Comparison of ENCODE assay signal across 14 mouse cellular contexts in the genomic region with DNA sequence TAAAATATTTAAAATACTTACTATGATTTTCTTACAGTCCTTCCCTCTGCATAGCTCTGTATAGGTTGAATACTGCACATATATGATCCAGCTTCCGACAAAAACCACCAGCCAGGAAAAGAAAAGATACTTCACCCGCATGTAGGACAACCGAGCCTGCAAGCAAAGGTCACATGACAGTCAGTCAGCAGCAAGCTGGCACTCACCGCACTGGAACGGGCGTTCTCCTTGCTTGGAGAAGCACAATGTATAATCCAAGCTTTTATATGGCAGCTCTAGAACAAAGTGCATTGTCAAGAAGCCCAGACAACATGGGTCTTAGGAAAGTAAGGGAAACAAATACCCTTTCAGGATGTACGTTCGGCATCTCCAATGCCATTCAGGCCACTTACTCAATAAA. TPM values are rescaled to one million over a fixed set of nuclear protein-coding genes. Genes with fewer than 3 reads are reported as not detected.
A peak's percentile ranks its signal among the peaks of the same experiment; 100 is the strongest.
DNase-seq lines count a peak whose midpoint lies in the region.
"Had no signal": no experiment of that assay in that cellular context is flagged by ENCODE, and none has a peak within 500 bp of the region (broad histone marks: within the 10 kb centered on the region; RNA-seq: fewer than 3 reads in every experiment).

No protein-coding gene starts in this region.

- peak; percentile 35 for DNase-seq in gastrocnemius, adult 18-20 months (ENCODE audit: low spot score)
- DNase-seq in gastrocnemius, postnatal 14 days: no peak
- peak; percentile 32 for DNase-seq in kidney, adult 18-20 months
- no peak for DNase-seq in kidney, postnatal 4 days
- peak; percentile 74 for DNase-seq in cerebellum, adult 9-10 months
- DNase-seq in kidney, postnatal 25 days: peak; percentile 52 to 75
- DNase-seq in lung, postnatal 10 days: no peak
- no peak for DNase-seq in adipocyte (ENCODE audit: low spot score)
- DNase-seq: adrenal gland, postnatal 36 days; liver, embryonic 13.5 days; lung, embryonic 14.5 days; right cerebral cortex, postnatal 14 days; spleen, adult 18-20 months; thymus, postnatal 25 days had no signal

- intact Hi-C loops in gastrocnemius, postnatal 14 days (cut with DNase I; ENCODE audit: low total_unique reads): loop anchor here (10.0 kb wide), 1 partner anchor 80 kb away; no protein-coding TSS in a partner anchor

RNA-seq across cellular contexts. Expression of a gene that starts 24.3 kb away (rescaled TPM):
- total RNA-seq in gastrocnemius, adult 18-20 months (2021): 10 to 100 TPM; 35.3 to 39.0 TPM
- total RNA-seq in gastrocnemius, postnatal 14 days (2021): 10 to 100 TPM; 36.7 to 45.6 TPM

RNA-seq across cellular contexts. Expression of a gene that starts 49.7 kb away (rescaled TPM):
- total RNA-seq in gastrocnemius, adult 18-20 months (2021): 10 to 100 TPM; 15.5 to 18.9 TPM
- total RNA-seq in gastrocnemius, postnatal 14 days (2021): 10 to 100 TPM; 16.6 to 17.4 TPM

Comparison
In these comparisons a context has a peak if more than half of its experiments do, and no peak if none do; other contexts are left out.
1. DNase-seq: peak in gastrocnemius, adult 18-20 months (single experiment), kidney, adult 18-20 months (single experiment), cerebellum, adult 9-10 months (single experiment) and kidney, postnatal 25 days (2 of 2); none in gastrocnemius, postnatal 14 days (single experiment), kidney, postnatal 4 days (0 of 2), lung, postnatal 10 days (single experiment) and adipocyte (single experiment).